Mouse (Mus musculus) E14TG2a.4 (cell line): ENCODE data around the gene Slc10a6.

ENCODE experiments used
- CTCF ChIP-seq: conservative IDR thresholded peaks from 2 replicates; pipeline ENCODE4 v1.5.1; 2014; ENCODE audit warnings: low read length
- NANOG ChIP-seq: IDR thresholded peaks from 2 replicates; pipeline ENCODE4 v1.6.1; 2014; ENCODE audit warnings: borderline replicate concordance, low read length, mixed read lengths
- POU5F1 ChIP-seq: IDR thresholded peaks from 2 replicates; pipeline ENCODE4 v1.6.1; 2014; ENCODE audit warnings: low read length, borderline replicate concordance

DNA sequence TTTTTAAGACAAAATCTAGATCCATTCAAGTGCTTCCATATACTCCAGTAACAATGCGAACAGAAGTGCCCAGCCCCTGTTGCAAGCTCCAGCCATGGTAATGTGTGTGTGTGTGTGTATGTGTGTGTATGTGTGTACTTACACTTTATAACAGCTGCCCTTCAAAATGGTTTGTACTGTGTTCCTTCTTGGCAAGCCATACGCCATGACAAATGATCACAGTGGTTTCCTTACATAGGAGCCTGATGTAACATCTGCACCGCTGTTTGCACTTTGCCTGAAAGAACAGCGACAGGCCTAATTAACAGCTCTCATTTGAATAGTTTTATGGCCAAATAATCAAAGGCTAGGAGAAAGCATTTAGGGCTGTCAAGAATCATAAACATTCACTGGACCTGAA, 25.6 kb upstream of the Slc10a6 start:
- TF ChIP-seq CTCF (no peak), POU5F1 (no peak), NANOG (no peak)
